Mouse (Mus musculus) ES-Bruce4 (cell line): ENCODE measurements around the gene Gas8.

Experiments
- CTCF ChIP-seq: IDR thresholded peaks from one replicate; pipeline ENCODE4 v1.8.1; 2011; ENCODE audit warnings: low read depth, low read length
- POLR2A ChIP-seq: IDR thresholded peaks from one replicate; pipeline ENCODE4 v1.8.1; 2011; ENCODE audit warnings: low read length; ENCODE audit not compliant: insufficient read depth

- TF ChIP-seq CTCF (no peak), POLR2A (no peak)
Measured at GRCm38 (mm10) chr8:123510819-123511218, 7.8 kb upstream of the Gas8 start.
